Mouse (Mus musculus) limb, embryonic 15.5 days (tissue): ENCODE data around the gene Klf17. TPM values are rescaled to one million over a fixed set of nuclear protein-coding genes. Genes with fewer than 3 reads are reported as not detected.
A peak's percentile ranks its signal among the peaks of the same experiment; 100 is the strongest.
"Not testable (repeated sequence)": the region's sequence is repeated elsewhere in the genome, so short reads cannot be mapped to it uniquely, and the experiment has no call there.

Experiments
- ATAC-seq: fragments of 200-750 bp; cut with Nextera tagmentation; 2 replicates; pipeline ENCODE4 v1.8.0; 2017; ENCODE audit warnings: low read depth, moderate TSS enrichment; ENCODE audit not compliant: insufficient number of reproducible peaks, low FRiP score, low TSS enrichment
- H3K27ac ChIP-seq: fragments of 300-500 bp; sonication (generic); 2 replicates; pipeline ENCODE4 v1.5.1; 2015; ENCODE audit warnings: moderate library complexity, mild to moderate bottlenecking, inconsistent platforms
- H3K27me3 ChIP-seq: fragments of 300-500 bp; sonication (generic); 2 replicates; pipeline ENCODE4 v1.6.1; 2015; ENCODE audit warnings: inconsistent platforms
- H3K36me3 ChIP-seq: fragments of 300-500 bp; sonication (generic); 2 replicates; pipeline ENCODE4 v1.6.1; 2015; ENCODE audit warnings: inconsistent platforms
- H3K4me1 ChIP-seq: fragments of 300-500 bp; sonication (generic); 2 replicates; pipeline ENCODE4 v1.6.1; 2015; ENCODE audit warnings: inconsistent platforms
- H3K4me2 ChIP-seq: fragments of 300-500 bp; sonication (generic); 2 replicates; pipeline ENCODE4 v1.6.1; 2015; ENCODE audit warnings: mild to moderate bottlenecking, inconsistent platforms
- H3K4me3 ChIP-seq: fragments of 300-500 bp; sonication (generic); 2 replicates; pipeline ENCODE4 v1.5.1; 2015; ENCODE audit warnings: mild to moderate bottlenecking, inconsistent platforms
- H3K9ac ChIP-seq: fragments of 300-500 bp; sonication (generic); 2 replicates; pipeline ENCODE4 v1.6.1; 2015; ENCODE audit warnings: inconsistent platforms
- H3K9me3 ChIP-seq: fragments of 300-500 bp; sonication (generic); 2 replicates; pipeline ENCODE4 v1.6.1; 2016; ENCODE audit warnings: inconsistent platforms
- WGBS: fragments of 180-500 bp; shearing (Covaris S2); methylation state at CpG from one replicate; pipeline ENCODE4 v1.1.7; 2015; 5-methylcytosine and 5-hydroxymethylcytosine counted together
- polyA plus RNA-seq: library from polyadenylated mRNA; unstranded; fragments of >200 nt; fragmentation: Nextera tagmentation; extraction: Ambion mirVana; gene quantifications from 2 replicates; pipeline ENCODE4 v1.2.1, GENCODE M21; 2015

The Klf17 gene
- polyA plus RNA-seq: not detected in 2 replicates

GRCm38 (mm10) chr4:117765416-117765815 is at the start of gene Klf17:
Gene Klf17, minus strand, starts transcription at chr4:117765648.
- WGBS: 80% methylated on average over 11 of the region's 12 CpGs
- H3K27me3 ChIP-seq: no peaks in the 10 kb centered on the region
- no peak for ATAC-seq
- no peak within 1 kb of the TSS for H3K4me3 ChIP-seq
- no peaks in the 10 kb centered on the region for H3K36me3 ChIP-seq
- no peaks in the 10 kb centered on the region for H3K9me3 ChIP-seq
- H3K27ac ChIP-seq: no peak within 1 kb of the TSS
- H3K4me2 ChIP-seq: no peak within 1 kb of the TSS
- no peak within 1 kb of the TSS for H3K9ac ChIP-seq
- no peaks in the 10 kb centered on the region for H3K4me1 ChIP-seq

DNA sequence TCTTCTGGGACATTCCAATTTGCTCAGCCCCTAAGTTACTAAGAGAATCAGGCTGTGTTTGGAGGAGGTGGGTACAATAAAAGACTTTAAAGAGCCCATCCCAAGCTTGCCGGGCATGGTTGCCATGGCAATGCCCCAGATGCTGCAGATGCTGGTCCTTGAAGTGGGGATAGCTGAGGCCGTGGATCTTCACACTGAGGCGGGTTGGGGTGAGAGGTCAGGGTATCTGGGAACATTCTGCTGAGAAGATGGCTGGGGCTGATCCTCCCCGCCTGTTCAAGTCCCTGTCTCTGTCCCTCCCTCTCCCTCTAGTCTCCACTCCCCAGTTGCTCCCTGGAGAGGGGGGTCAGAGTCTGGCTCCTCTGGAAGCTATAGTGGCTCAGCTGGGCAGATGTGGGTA is 48.9 kb upstream of the Klf17 start:
- Histone ChIP-seq H3K4me2 (no peak overlapping the region), H3K36me3 (no peaks in the 10 kb centered on the region), H3K4me3 (no peak overlapping the region), H3K9me3 (no peaks in the 10 kb centered on the region), H3K9ac (no peak overlapping the region), H3K4me1 (no peaks in the 10 kb centered on the region), H3K27me3 (no peaks in the 10 kb centered on the region), H3K27ac (no peak overlapping the region)
- 40% methylated on average over 4 of the region's 4 CpGs for WGBS
- ATAC-seq: no peak

DNA sequence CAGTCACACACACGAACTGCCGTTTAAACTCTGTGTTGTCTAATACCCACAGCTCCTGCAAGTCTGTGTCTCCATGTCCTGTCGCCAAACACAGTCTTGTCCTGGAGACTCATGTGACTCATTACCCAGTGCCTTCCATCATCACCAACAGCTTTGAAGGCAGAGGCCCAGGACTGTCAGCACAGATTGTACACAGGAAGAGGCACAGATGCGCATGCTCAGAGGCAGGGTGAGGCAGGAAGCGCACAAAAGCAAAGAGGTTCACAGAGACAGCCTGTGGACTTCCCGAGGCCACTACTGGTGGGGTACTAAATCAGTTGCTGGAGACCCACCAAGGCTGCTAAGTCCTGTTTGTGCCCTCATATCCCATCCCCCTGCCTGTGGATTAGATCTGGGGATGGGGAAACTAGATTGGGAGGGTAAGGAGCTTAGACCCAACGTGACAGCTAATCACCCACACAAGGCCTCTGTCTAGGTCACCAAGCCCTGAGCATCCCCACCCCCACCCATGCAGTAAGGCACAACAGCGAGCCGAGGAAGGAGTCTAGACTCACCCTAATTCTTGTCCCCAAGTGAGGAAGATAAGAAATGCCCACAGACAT is 48.2 kb upstream of the Klf17 start:
- Histone ChIP-seq H3K27ac (no peak overlapping the region), H3K9me3 (no peaks in the 10 kb centered on the region), H3K27me3 (no peaks in the 10 kb centered on the region), H3K36me3 (no peaks in the 10 kb centered on the region), H3K4me1 (no peaks in the 10 kb centered on the region), H3K4me3 (no peak overlapping the region), H3K9ac (no peak overlapping the region), H3K4me2 (no peak overlapping the region)
- WGBS: 55% methylated on average over 9 of the region's 9 CpGs
- no peak for ATAC-seq

DNA sequence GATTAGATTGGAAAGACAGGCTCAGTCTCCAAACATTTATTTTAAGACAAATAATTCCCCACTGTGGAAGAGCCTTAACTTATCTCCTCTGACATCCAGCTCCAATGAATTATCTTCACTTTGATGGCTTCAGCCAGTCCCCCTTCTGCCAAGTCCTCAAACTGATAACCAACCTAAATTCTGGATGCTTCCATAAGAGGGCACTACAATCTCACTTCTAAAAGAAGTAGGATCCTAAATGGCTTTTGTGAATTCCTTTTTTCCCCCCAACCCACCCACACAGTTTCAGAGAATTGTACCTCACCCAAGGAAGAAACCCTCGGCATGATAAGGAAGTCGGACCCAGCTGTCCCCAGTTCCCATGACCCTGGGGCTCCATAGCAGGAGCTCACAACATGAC is 45.5 kb upstream of the Klf17 start:
- 50% methylated on average over 2 of the region's 2 CpGs for WGBS
- H3K9me3 ChIP-seq: no peaks in the 10 kb centered on the region
- H3K4me1 ChIP-seq: no peaks in the 10 kb centered on the region
- no peak overlapping the region for H3K4me2 ChIP-seq
- H3K9ac ChIP-seq: no peak overlapping the region
- no peaks in the 10 kb centered on the region for H3K27me3 ChIP-seq
- H3K36me3 ChIP-seq: no peaks in the 10 kb centered on the region
- H3K4me3 ChIP-seq: no peak overlapping the region
- H3K27ac ChIP-seq: no peak overlapping the region
- no peak for ATAC-seq

GRCm38 (mm10) chr4:117806992-117807391 is 41.5 kb upstream of the Klf17 start:
- no peaks in the 10 kb centered on the region for H3K27me3 ChIP-seq
- H3K36me3 ChIP-seq: no peaks in the 10 kb centered on the region
- H3K27ac ChIP-seq: no peak overlapping the region
- H3K9me3 ChIP-seq: no peaks in the 10 kb centered on the region
- WGBS: 76% methylated on average over 5 of the region's 5 CpGs
- no peak overlapping the region for H3K4me3 ChIP-seq
- H3K9ac ChIP-seq: no peak overlapping the region
- no peak overlapping the region for H3K4me2 ChIP-seq
- H3K4me1 ChIP-seq: no peaks in the 10 kb centered on the region
- ATAC-seq: no peak

- Histone ChIP-seq H3K27me3 (no peaks in the 10 kb centered on the region), H3K9ac (no peak overlapping the region), H3K4me1 (no peaks in the 10 kb centered on the region), H3K4me2 (no peak overlapping the region), H3K27ac (no peak overlapping the region), H3K36me3 (no peaks in the 10 kb centered on the region), H3K4me3 (no peak overlapping the region), H3K9me3 (no peaks in the 10 kb centered on the region)
- WGBS: 76% methylated on average over 6 of the region's 6 CpGs
- no peak for ATAC-seq
Measured at GRCm38 (mm10) chr4:117799904-117800303, 34.5 kb upstream of the Klf17 start.

DNA sequence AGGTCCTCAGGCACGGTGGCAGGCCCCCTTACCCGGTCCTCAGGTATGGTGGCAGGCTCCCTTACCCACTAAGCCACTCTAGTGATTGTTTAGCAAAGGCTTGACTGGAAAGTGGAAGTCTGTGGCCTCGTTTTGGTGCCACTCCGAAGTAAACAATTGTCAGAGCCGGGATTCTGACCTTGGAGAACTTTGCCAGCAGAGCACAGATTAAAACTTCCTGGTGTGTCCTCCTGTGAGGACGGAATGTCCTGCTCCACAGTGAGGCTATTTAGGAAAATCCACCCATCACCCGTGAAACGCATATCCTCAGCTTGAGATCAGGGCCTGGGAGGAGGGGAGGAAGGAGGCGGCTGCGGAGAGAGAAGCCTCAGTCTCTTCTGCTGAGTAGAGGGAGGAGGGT is 22.9 kb upstream of the Klf17 start:
- no peaks in the 10 kb centered on the region for H3K9me3 ChIP-seq
- no peaks in the 10 kb centered on the region for H3K4me1 ChIP-seq
- H3K27me3 ChIP-seq: no peaks in the 10 kb centered on the region
- H3K9ac ChIP-seq: no peak overlapping the region
- 69% methylated on average over 10 of the region's 10 CpGs for WGBS
- no peak overlapping the region for H3K4me3 ChIP-seq
- no peaks in the 10 kb centered on the region for H3K36me3 ChIP-seq
- ATAC-seq: no peak
- H3K27ac ChIP-seq: no peak overlapping the region
- no peak overlapping the region for H3K4me2 ChIP-seq

DNA sequence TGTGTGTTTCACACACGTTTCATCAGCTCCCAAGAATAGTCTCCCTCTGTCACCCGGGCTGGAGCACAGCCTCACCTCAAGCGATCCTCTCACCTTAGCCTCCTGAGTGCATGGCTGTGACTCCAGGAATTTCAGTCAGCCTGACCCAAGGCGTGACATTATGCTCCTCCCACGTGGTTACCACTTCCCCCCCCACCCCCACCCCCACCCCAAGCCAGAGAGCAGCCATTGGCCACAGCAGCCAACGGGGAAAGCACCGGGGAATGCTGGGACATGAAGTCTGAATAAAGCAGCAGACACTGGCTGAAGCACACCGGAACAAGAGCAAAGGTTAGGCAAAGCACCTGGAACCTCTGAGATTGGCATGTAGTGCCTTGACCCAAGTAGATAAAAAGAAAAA is 21.5 kb upstream of the Klf17 start:
- H3K4me2 ChIP-seq: peak overlapping the region; percentile 29; the same call in 1 of the 2 replicates
- no peaks in the 10 kb centered on the region for H3K27me3 ChIP-seq
- no peaks in the 10 kb centered on the region for H3K4me1 ChIP-seq
- peak overlapping the region; percentile 19 for H3K4me3 ChIP-seq
- no peaks in the 10 kb centered on the region for H3K9me3 ChIP-seq
- H3K36me3 ChIP-seq: no peaks in the 10 kb centered on the region
- no peak overlapping the region for H3K27ac ChIP-seq
- no peak for ATAC-seq
- no peak overlapping the region for H3K9ac ChIP-seq
- WGBS: 27% methylated on average over 8 of the region's 8 CpGs

DNA sequence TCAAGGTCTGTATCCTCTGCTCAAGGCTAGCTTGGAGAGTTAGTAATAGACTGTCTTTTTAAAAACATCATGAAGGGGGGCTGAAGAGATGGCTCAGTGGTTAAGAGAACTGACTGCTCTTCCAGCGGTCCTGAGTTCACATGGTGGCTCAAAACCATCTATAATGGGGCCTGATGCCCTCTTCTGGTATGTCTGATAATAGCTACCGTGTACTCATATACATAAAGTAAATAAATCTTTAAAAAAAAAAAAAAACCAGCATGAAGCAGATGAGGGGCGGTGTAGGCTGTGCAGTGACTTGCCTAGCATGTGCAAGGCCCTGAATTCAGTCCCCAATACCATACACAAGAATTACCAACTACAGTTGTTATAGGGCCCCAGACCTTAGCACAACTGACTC is 17.5 kb upstream of the Klf17 start:
- H3K4me3 ChIP-seq: no peak overlapping the region
- no peaks in the 10 kb centered on the region for H3K4me1 ChIP-seq
- whole genome bisulfite sequencing: 80% methylated on average over 3 of the region's 3 CpGs
- H3K9ac ChIP-seq: no peak overlapping the region
- no peaks in the 10 kb centered on the region for H3K27me3 ChIP-seq
- ATAC-seq: no peak
- H3K4me2 ChIP-seq: no peak overlapping the region
- H3K36me3 ChIP-seq: no peaks in the 10 kb centered on the region
- no peak overlapping the region for H3K27ac ChIP-seq
- no peaks in the 10 kb centered on the region for H3K9me3 ChIP-seq

GRCm38 (mm10) chr4:117772960-117773359 is 7.5 kb upstream of the Klf17 start:
- H3K36me3 ChIP-seq: no peaks in the 10 kb centered on the region
- H3K4me3 ChIP-seq: no peak overlapping the region
- no peaks in the 10 kb centered on the region for H3K4me1 ChIP-seq
- no peaks in the 10 kb centered on the region for H3K27me3 ChIP-seq
- no peak overlapping the region for H3K27ac ChIP-seq
- no peak for ATAC-seq
- H3K9ac ChIP-seq: no peak overlapping the region
- H3K4me2 ChIP-seq: no peak overlapping the region
- WGBS: 62% methylated on average over 9 of the region's 9 CpGs
- no peaks in the 10 kb centered on the region for H3K9me3 ChIP-seq

GRCm38 (mm10) chr4:117770935-117771334 is 5.5 kb upstream of the Klf17 start:
- H3K4me1 ChIP-seq: no peaks in the 10 kb centered on the region
- H3K9me3 ChIP-seq: no peaks in the 10 kb centered on the region
- H3K27ac ChIP-seq: no peak overlapping the region
- H3K4me2 ChIP-seq: no peak overlapping the region
- WGBS: 20% methylated on average over 5 of the region's 5 CpGs
- no peak overlapping the region for H3K4me3 ChIP-seq
- ATAC-seq: no peak
- H3K36me3 ChIP-seq: no peaks in the 10 kb centered on the region
- H3K9ac ChIP-seq: no peak overlapping the region
- no peaks in the 10 kb centered on the region for H3K27me3 ChIP-seq

DNA sequence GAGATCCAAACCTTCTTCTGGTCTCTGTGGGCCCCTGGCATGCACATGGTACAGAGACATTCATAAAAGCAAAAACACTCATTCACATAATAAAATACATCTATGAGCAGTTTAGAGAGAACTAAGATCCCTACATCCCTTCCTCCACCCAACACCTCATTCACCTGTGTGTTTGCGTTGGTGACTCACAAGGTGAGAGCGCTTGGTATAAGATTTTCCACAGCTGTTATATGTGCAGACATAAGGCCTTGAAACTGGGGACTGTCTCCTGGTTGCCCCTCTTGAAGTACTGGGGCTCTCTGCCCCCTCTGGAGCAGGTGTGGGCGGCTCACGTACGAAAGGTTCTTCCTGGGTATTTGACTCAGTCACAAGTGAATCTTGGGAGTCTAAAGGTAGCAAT is 5.3 kb downstream of the Klf17 start:
- Histone ChIP-seq H3K36me3 (no peaks in the 10 kb centered on the region), H3K4me2 (no peak overlapping the region), H3K27ac (no peak overlapping the region), H3K4me3 (no peak overlapping the region), H3K9ac (no peak overlapping the region), H3K4me1 (no peaks in the 10 kb centered on the region), H3K9me3 (no peaks in the 10 kb centered on the region), H3K27me3 (no peaks in the 10 kb centered on the region)
- no peak for ATAC-seq
- 90% methylated on average over 5 of the region's 5 CpGs for WGBS

GRCm38 (mm10) chr4:117752469-117752868 is 13.0 kb downstream of the Klf17 start:
- H3K9ac ChIP-seq, H3K27ac ChIP-seq: not testable (repeated sequence)
- WGBS: 75% methylated on average over 5 of the region's 5 CpGs

More at GRCm38 (mm10) chr4:117752469-117752868, 13.0 kb downstream of the Klf17 start:
- H3K4me1 ChIP-seq, H3K27me3 ChIP-seq, ATAC-seq, H3K9me3 ChIP-seq, H3K36me3 ChIP-seq, H3K4me3 ChIP-seq, H3K4me2 ChIP-seq: not testable (repeated sequence)
